Mouse (Mus musculus) heart, embryonic 11.5 days (tissue): Measurements from ENCODE around the gene Slc1a2. TPM values are rescaled to one million over a fixed set of nuclear protein-coding genes. Genes with fewer than 3 reads are reported as not detected.

Experiments used
- ATAC-seq: fragments of 200-750 bp; cut with Nextera tagmentation; replicated peaks from 2 replicates; pipeline ENCODE4 v1.8.0; 2017; ENCODE audit warnings: moderate library complexity; ENCODE audit not compliant: insufficient number of reproducible peaks, low FRiP score, low TSS enrichment
- H3K27ac ChIP-seq: fragments of 300-500 bp; sonication (generic); 2 replicates; pipeline ENCODE4 v1.5.1; 2014; ENCODE audit warnings: mild to moderate bottlenecking, low read depth, low read length
- H3K27me3 ChIP-seq: fragments of 300-500 bp; sonication (generic); 2 replicates; pipeline ENCODE4 v1.6.1; 2014; ENCODE audit warnings: mild to moderate bottlenecking, low read length, mixed read lengths; ENCODE audit not compliant: control insufficient read depth, insufficient read depth
- H3K36me3 ChIP-seq: fragments of 300-500 bp; sonication (generic); 2 replicates; pipeline ENCODE4 v1.6.1; 2014; ENCODE audit warnings: mild to moderate bottlenecking, low read length, moderate library complexity, mixed read lengths; ENCODE audit not compliant: control insufficient read depth, insufficient read depth
- H3K4me1 ChIP-seq: fragments of 300-500 bp; sonication (generic); 2 replicates; pipeline ENCODE4 v1.6.1; 2014; ENCODE audit warnings: low read length; ENCODE audit not compliant: control insufficient read depth, insufficient read depth
- H3K4me2 ChIP-seq: fragments of 300-500 bp; sonication (generic); 2 replicates; pipeline ENCODE4 v1.6.1; 2014; ENCODE audit warnings: mild to moderate bottlenecking, moderate library complexity
- H3K4me3 ChIP-seq: fragments of 300-500 bp; sonication (generic); 2 replicates; pipeline ENCODE4 v1.5.1; 2014; ENCODE audit warnings: low read depth, low read length
- H3K9ac ChIP-seq: fragments of 300-500 bp; sonication (generic); 2 replicates; pipeline ENCODE4 v1.6.1; 2014; ENCODE audit warnings: mild to moderate bottlenecking, low read depth, low read length, moderate library complexity
- H3K9me3 ChIP-seq: fragments of 300-500 bp; sonication (generic); replicated peaks from 2 replicates; pipeline ENCODE4 v1.6.1; 2016; ENCODE audit warnings: low read length; ENCODE audit not compliant: control insufficient read depth
- WGBS: fragments of 180-500 bp; shearing (Covaris S2); extraction: QIAGEN DNeasy Blood & Tissue Kit; methylation state at CpG from one replicate; pipeline ENCODE4 v1.1.7; 2014; ENCODE audit not compliant: insufficient replicate concordance; 5-methylcytosine and 5-hydroxymethylcytosine counted together
- polyA plus RNA-seq: library from polyadenylated mRNA; unstranded; fragments of >200 nt; fragmentation: Nextera tagmentation; extraction: Ambion mirVana; gene quantifications from 2 replicates; pipeline ENCODE4 v1.2.1, GENCODE M21; 2014

The Slc1a2 gene
- 0.21 and 0.23 TPM in 2 replicates for polyA plus RNA-seq

- H3K36me3 ChIP-seq: no peaks in the 10 kb centered on the region
- no peak within 1 kb of the TSS for H3K27ac ChIP-seq
- no peak for ATAC-seq
- H3K9ac ChIP-seq: peak within 1 kb of the TSS; percentile 73
- peak within 1 kb of the TSS; percentile 99 for H3K4me2 ChIP-seq
- peak within 1 kb of the TSS; percentile 59 for H3K4me3 ChIP-seq
- H3K9me3 ChIP-seq: no peaks in the 10 kb centered on the region
- peaks cover 24% of the 10 kb centered on the region for H3K27me3 ChIP-seq
- 2% methylated on average over 20 of the region's 20 CpGs for WGBS
- peaks cover under 1% of the 10 kb centered on the region for H3K4me1 ChIP-seq
Measured at GRCm38 (mm10) chr2:102658163-102658660, at the start of gene Slc1a2. Gene Slc1a2, plus strand, starts transcription at chr2:102658659.

DNA sequence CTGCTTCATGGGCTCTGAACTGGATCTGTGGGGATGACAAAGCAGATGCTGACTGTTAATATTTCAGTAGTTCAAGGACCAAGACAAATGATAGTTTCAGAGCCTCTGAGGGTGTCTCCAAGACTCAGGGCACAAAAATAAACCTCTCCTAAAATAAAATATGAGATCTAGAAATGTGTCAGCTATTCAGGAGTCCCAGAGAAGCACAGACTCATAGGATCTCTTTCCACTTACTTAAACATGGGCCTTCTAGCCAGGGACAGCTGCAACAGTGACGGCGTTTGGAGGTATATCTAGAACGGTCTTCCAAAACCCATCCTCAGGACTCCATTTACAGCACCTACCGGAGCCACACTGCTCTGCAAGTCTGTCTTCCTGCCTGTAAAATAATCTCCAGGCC is 48.0 kb upstream of the Slc1a2 start:
- no peak overlapping the region for H3K27ac ChIP-seq
- no peak overlapping the region for H3K4me3 ChIP-seq
- H3K36me3 ChIP-seq: no peaks in the 10 kb centered on the region
- H3K9ac ChIP-seq: no peak overlapping the region
- 86% methylated on average over 4 of the region's 4 CpGs for WGBS
- no peak for ATAC-seq
- no peaks in the 10 kb centered on the region for H3K4me1 ChIP-seq
- no peaks in the 10 kb centered on the region for H3K9me3 ChIP-seq
- H3K27me3 ChIP-seq: no peaks in the 10 kb centered on the region
- H3K4me2 ChIP-seq: no peak overlapping the region

- H3K4me3 ChIP-seq: no peak overlapping the region
- H3K4me1 ChIP-seq: no peaks in the 10 kb centered on the region
- no peak overlapping the region for H3K4me2 ChIP-seq
- no peaks in the 10 kb centered on the region for H3K36me3 ChIP-seq
- H3K9ac ChIP-seq: no peak overlapping the region
- 57% methylated on average over 2 of the region's 2 CpGs for WGBS
- no peaks in the 10 kb centered on the region for H3K27me3 ChIP-seq
- H3K27ac ChIP-seq: no peak overlapping the region
- H3K9me3 ChIP-seq: no peaks in the 10 kb centered on the region
- ATAC-seq: no peak
Measured at GRCm38 (mm10) chr2:102616637-102617036, 41.8 kb upstream of the Slc1a2 start.

DNA sequence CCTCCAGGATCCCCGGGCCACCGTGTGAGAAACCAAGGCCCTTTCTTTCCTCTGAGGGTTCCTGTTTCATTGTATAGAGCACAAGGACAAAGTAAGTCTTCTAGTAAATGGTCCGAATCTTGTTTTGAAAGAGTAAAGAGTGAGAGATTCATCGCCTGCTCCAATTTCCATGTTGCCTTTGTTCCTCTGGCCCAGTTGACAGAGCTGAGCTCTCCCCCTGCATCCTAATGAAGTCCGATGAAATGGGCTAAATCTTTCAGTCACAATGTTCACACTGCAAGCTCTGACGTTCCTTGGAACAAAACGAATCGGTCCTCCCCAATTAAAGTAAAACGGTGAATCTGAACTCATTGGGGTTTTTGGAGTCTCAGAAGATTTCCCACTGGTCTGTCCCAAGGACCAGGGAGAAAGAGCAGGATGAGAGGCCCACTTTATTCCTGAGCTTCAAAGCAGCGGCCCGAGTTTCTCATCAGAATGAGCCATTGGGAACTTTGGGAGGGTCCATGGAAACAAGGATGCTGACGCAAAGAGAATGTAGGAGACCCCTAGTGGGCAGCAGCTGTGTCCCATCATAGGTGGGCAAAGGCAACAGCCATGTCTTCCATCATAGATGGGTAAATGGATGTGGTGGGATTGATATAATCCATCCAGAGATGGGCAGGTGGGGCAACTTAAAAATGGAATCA is 37.6 kb upstream of the Slc1a2 start:
- H3K9ac ChIP-seq: no peak overlapping the region
- no peaks in the 10 kb centered on the region for H3K36me3 ChIP-seq
- H3K4me2 ChIP-seq: no peak overlapping the region
- no peak for ATAC-seq
- 82% methylated on average over 12 of the region's 12 CpGs for WGBS
- no peaks in the 10 kb centered on the region for H3K4me1 ChIP-seq
- no peaks in the 10 kb centered on the region for H3K27me3 ChIP-seq
- H3K4me3 ChIP-seq: no peak overlapping the region
- H3K9me3 ChIP-seq: no peaks in the 10 kb centered on the region
- no peak overlapping the region for H3K27ac ChIP-seq

- WGBS: 80% methylated on average over 5 of the region's 5 CpGs
- H3K9me3 ChIP-seq: no peaks in the 10 kb centered on the region
- no peak for ATAC-seq
Measured at GRCm38 (mm10) chr2:102622176-102622575, 36.3 kb upstream of the Slc1a2 start.

GRCm38 (mm10) chr2:102622943-102623342 is 35.5 kb upstream of the Slc1a2 start:
- H3K27ac ChIP-seq: no peak overlapping the region

More at GRCm38 (mm10) chr2:102622176-102622575, 36.3 kb upstream of the Slc1a2 start:
- Histone ChIP-seq H3K4me1 (no peaks in the 10 kb centered on the region), H3K4me3 (no peak overlapping the region), H3K27me3 (no peaks in the 10 kb centered on the region), H3K9ac (no peak overlapping the region), H3K36me3 (no peaks in the 10 kb centered on the region), H3K4me2 (no peak overlapping the region), H3K27ac (no peak overlapping the region)

DNA sequence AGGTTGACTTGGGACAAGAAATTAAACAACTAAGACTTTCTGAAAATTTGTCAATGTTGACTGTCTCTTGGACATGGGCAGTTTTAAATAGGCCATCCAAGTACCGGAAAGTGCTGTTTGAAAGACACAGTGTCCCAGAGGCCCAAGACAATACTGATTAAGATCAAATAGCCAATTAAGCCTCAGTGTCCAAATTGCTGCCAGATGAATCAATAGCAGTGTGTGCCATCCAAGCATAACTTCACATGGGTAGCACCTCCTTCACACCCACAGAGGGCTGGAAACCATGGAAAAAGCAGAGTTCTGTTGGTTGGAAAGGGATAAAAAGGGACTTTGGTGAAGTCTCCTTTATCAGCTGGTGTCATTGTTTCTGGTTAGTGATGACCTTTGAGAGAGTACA is 33.9 kb upstream of the Slc1a2 start:
- Histone ChIP-seq H3K4me3 (no peak overlapping the region), H3K9ac (no peak overlapping the region), H3K36me3 (no peaks in the 10 kb centered on the region), H3K27me3 (no peaks in the 10 kb centered on the region), H3K9me3 (no peaks in the 10 kb centered on the region), H3K4me1 (no peaks in the 10 kb centered on the region), H3K27ac (no peak overlapping the region), H3K4me2 (no peak overlapping the region)
- 88% methylated on average over 1 of the region's 1 CpGs for WGBS
- ATAC-seq: no peak

More at GRCm38 (mm10) chr2:102622943-102623342, 35.5 kb upstream of the Slc1a2 start:
- H3K4me2 ChIP-seq: no peak overlapping the region
- H3K4me1 ChIP-seq: no peaks in the 10 kb centered on the region
- H3K9me3 ChIP-seq: no peaks in the 10 kb centered on the region
- no peak overlapping the region for H3K9ac ChIP-seq
- no peaks in the 10 kb centered on the region for H3K27me3 ChIP-seq
- no peaks in the 10 kb centered on the region for H3K36me3 ChIP-seq
- no peak for ATAC-seq
- no peak overlapping the region for H3K4me3 ChIP-seq

DNA sequence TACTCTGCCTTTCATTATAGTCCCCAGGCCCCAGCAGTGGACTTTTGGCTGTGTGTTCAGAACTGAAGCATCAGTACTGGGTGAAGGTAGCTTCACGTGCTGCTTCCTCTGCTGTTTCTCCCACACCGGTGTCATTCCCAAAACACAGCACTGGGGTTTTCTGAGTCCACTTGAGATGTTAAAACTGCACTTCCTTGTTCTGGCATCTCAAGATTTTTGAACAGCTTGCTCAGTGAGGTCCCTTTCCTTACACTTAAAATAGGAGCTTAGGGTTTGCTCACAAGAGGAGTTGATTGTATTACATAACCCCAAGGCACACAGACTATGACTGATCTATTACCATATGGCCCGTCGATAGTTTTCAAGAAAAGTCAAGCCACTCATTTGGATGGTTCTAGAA is 26.1 kb upstream of the Slc1a2 start:
- no peak overlapping the region for H3K9ac ChIP-seq
- H3K4me3 ChIP-seq: no peak overlapping the region
- no peak overlapping the region for H3K4me2 ChIP-seq
- H3K9me3 ChIP-seq: no peaks in the 10 kb centered on the region
- ATAC-seq: no peak
- no peaks in the 10 kb centered on the region for H3K27me3 ChIP-seq
- no peaks in the 10 kb centered on the region for H3K36me3 ChIP-seq
- 88% methylated on average over 4 of the region's 4 CpGs for WGBS
- H3K4me1 ChIP-seq: no peaks in the 10 kb centered on the region
- H3K27ac ChIP-seq: no peak overlapping the region

- no peaks in the 10 kb centered on the region for H3K9me3 ChIP-seq
- no peaks in the 10 kb centered on the region for H3K27me3 ChIP-seq
- WGBS: 79% methylated on average over 1 of the region's 1 CpGs
- no peak overlapping the region for H3K27ac ChIP-seq
- no peaks in the 10 kb centered on the region for H3K36me3 ChIP-seq
- no peak overlapping the region for H3K9ac ChIP-seq
- H3K4me2 ChIP-seq: no peak overlapping the region
- ATAC-seq: no peak
- H3K4me3 ChIP-seq: no peak overlapping the region
- H3K4me1 ChIP-seq: no peaks in the 10 kb centered on the region
Measured at GRCm38 (mm10) chr2:102634010-102634409, 24.4 kb upstream of the Slc1a2 start.
